Mouse (Mus musculus) E14TG2a.4 (cell line): ENCODE measurements at regions not wholly inside any gene's neighbourhood (a gene's known extent, or its start where the extent isn't known, plus 50 kb on each side); places are given as distances from the start of the nearest gene placed in this dataset.

Source experiments
- CTCF ChIP-seq: conservative IDR thresholded peaks from 2 replicates; pipeline ENCODE4 v1.5.1; 2014; ENCODE audit warnings: low read length
- POU5F1 ChIP-seq: IDR thresholded peaks from 2 replicates; pipeline ENCODE4 v1.6.1; 2014; ENCODE audit warnings: low read length, borderline replicate concordance

DNA sequence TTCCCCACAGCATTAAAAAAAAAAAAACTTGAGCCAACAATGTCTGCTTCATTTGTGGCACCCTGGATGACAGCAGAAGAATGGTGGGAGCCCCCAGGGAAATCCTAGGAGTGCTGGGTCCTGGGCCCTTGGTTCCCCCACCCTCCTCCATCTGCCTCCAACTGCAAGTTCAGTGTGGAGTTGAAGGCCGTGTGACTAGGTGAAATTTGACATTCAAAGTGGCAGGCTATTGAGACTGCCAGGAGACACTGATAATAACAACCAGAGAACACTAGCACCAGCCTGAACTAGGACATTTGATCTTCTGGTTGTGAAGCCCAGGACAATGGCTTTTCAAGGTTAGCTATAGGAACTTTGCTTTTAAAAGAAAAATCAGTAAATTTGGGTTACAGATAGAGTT, 74.0 kb downstream of the Adamts15 start:
- no peak for TF ChIP-seq CTCF
- TF ChIP-seq POU5F1, result no peak
